Mouse (Mus musculus) testis, postnatal 14 days (tissue): ENCODE measurements around the gene Ppp1r14c.
"Not testable (repeated sequence)": the region's sequence is repeated elsewhere in the genome, so short reads cannot be mapped to it uniquely, and the experiment has no call there.

Experiments
- DNase-seq: peaks from one replicate; pipeline ENCODE4 v3.0.0; 2021; ENCODE audit warnings: low spot score

The Ppp1r14c gene

DNA sequence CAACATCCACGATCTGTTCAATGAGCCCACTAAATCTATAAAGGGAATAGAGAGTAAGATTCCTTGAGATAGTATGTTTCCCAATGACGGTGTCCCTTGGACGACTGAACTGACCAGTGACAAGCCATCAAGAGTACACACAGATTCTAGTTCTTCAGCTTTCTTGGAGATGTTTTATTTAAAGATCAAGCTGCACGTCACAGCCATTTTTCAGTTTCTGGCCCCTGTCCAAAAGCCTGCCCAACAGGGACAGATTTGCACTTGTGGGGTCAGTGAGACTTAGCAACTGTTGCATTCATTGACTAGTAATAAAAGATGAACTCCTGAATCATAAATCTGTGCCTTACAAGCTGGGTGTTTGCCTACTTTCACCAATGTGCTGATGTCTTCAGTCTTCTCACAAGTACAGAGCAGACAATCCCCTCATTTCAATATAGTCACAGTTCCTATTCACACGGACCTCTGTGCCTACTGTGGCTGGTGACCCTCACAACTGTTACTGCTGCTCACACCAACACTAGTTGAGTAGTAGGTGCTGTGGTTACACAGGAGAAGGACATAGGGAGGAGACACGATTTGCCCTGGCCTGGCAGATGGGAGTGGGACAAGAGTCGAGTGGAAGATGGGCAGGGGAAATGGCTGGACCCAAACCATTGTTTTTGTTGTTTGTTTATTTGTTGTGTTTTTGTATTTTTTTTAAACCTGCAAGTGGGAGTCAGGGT, 37.7 kb downstream of the Ppp1r14c start:
- no peak for DNase-seq

DNA sequence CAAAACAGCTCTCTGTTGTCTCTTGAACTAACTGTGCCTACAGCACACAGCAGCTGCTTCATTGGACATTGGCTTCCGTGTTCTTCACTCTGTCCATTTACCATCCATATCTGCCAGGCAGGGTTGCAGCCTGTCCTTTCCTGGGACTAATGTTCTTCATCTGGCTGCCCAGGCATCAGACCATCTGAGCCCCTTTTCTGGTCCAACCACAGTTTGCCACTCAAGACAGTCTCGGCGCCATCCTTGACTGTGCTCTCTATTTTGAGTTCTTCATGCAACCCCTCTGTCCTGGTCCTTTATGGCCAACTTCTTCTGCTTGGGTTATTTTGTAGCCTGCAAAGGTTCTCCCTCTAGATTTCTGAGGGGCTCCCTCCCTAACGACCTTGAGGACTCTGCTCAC, 38.5 kb downstream of the Ppp1r14c start:
- no peak for DNase-seq

DNA sequence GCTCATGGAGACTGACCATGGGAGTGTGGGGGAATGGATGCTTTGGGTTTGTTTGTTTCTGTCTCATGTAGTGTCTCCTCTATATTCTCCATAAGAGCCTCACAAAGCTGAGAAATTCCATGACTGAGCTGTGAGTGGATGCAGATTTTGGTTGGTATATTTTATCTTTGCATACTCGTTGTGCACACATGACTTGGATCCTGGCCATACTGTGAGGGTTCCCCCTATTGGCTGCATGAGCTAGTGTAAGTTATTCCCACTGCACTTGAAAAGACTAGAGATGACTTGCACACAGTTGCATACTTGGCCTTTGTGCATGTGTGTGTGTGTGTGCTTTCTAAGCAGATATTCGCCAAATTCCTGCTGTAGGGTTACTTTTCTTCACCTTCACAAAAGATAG, 40.4 kb downstream of the Ppp1r14c start:
- DNase-seq = no peak

DNA sequence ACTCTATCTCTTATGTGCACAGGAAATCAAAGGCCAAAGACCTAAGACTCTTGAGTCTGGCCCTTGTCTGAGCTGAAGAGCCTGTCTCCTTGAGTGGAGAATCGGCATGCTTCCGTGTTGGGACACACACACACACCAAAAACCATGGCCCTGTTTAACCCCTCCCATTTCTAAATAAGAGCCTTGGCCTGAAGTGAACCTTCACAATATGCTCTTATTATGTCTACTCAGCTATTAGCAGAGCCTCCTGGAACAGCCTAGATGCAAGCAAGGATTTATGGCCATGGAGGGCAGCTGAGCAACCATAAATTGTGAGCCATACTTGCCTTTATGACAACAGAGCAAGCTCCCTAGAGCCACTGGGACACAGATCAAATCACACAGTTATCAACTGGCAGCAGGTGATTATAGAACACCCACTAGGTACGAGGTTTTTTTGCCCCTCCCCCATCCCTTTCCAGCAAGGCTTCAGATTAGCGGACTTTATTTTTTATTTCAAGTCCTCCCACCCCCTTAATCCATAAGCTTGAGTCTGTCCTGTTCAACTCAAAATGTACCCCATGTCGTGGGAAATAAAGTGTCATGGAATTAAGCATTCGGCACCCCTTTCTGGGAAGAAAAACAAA, 42.3 kb downstream of the Ppp1r14c start:
- DNase-seq = no peak

DNA sequence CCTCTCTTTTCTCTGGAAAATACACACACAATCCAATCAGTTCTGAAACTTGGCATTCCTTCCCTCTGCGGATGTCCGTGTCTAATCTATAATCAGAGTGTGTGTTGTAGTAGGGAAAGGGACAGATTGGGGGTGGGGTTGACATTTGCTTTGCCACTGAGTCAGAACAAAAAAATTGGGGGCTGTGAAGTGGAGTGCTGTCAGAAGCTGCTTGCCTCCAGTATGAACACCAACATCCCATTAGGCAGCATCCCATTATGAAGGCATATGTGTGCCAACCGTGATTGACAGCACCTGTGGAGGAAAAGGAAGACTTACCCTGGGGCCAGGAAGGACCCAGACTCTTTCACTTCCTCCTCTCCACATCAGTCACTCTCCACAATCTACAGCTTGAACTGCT, 42.8 kb downstream of the Ppp1r14c start:
- DNase-seq = no peak

DNA sequence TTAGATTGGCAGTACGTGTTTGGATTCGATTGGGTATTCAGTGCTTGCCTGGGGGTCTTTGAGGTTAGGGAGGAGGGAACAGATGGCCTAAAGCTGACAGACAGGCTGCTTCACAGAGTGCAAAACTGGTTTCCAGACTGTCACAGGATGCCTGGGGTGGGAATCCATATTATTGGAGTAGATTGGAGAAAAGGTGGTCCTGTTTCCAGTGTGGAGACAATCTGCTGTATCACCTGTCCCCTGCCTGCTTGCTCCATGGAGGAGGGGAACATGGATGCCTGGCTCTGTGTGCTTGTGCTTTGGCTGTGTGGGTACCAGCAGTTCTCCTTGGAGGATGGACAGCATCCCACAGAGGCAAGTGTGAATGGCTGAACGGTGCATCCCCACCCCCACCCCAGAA, 45.4 kb downstream of the Ppp1r14c start:
- DNase-seq = no peak

DNA sequence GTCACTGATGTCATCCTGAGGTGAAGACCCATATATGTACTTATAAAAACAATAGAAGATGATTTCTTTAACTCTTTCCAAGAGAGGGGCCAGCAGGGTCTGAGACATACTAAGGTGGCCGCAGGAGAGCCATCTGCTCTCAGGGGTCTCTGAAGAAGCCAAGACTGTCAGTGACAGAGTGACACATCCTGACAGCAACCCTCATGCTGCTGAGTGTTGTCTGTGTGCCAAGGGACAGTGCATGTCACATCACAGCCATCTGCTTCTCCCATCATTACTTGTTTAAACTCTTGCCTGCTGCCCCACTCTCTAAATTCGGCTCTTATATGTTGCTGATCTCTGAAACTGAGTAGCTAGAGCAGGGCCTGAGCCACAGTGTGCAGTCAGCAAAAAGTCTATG, 45.8 kb downstream of the Ppp1r14c start:
- no peak for DNase-seq

DNA sequence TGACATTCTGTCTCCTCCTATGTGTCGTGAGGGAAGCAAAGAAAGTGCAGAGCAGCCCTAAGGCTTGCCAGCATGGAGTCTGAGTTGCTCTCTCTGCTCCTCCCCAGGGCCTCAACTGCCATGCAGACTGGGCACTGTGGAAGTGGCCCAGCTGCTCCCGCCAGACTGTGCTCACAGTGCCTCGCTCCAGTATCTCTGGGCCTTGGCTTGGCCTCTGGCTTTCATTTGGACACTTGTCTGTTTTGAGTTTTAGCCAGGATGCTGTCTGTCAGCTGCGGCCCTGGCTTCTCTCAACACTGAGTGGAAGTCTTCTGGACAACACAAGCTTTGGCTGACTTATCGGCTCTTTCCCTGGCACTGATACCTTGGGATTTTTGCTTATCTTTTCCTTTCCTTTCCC, 49.0 kb downstream of the Ppp1r14c start:
- DNase-seq = no peak

DNA sequence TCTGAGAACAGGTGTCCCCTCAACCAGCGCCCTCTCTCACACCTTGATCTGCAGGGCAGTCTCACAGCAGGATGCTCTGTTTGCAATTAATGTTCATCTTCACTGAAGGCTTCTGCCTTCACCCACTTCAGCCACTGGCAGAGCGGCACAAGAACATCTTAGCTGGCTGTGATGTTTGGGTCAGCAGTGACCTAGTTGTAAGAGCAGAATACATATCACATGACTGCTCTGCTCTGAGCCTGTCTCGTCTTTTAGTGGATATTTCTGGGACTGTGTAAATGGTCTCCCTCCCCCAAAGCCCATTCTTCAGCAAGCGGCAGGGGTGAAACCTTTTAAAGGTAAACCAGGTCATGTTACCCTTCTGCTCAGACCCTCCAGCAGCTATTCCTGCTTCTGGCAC, 50.7 kb downstream of the Ppp1r14c start:
- DNase-seq = no peak

DNA sequence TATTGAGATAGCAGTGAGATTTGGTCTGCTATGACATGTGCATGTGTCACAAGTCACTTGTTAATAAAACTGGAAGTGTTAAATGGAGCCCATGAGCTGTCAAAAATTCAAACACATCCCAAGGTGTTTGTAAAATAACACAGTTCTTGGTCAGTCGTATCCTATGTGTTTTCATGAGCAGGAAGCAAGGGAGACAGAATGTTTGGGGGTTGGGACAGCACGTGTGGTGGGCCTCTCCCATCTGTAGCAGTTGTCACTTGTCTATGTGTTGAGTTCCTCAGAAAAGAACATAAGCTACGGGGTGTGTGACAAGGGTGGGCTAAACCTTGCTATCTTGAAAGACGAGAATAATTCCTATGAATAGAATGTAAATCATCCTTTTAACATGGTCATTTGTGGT, 51.6 kb downstream of the Ppp1r14c start:
- DNase-seq = no peak

DNA sequence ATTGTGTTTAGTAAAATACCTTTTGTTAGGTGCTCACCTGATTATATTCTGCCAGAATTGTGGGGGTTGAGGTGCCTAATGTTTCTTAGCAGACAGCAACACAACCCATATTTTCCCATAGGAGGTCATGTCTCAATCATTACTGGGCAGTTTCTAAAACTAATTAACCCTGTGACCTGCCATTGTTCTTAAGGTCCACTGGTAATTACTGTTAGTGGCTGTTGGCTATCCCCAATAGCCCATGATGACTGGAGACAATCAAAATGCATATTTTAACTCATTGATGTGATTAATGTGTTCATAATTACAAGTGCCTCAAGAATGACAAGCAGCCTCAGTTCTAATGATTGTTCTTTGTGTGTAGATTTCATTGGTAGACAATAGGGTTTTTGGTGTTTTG, 58.2 kb downstream of the Ppp1r14c start:
- no peak for DNase-seq

DNA sequence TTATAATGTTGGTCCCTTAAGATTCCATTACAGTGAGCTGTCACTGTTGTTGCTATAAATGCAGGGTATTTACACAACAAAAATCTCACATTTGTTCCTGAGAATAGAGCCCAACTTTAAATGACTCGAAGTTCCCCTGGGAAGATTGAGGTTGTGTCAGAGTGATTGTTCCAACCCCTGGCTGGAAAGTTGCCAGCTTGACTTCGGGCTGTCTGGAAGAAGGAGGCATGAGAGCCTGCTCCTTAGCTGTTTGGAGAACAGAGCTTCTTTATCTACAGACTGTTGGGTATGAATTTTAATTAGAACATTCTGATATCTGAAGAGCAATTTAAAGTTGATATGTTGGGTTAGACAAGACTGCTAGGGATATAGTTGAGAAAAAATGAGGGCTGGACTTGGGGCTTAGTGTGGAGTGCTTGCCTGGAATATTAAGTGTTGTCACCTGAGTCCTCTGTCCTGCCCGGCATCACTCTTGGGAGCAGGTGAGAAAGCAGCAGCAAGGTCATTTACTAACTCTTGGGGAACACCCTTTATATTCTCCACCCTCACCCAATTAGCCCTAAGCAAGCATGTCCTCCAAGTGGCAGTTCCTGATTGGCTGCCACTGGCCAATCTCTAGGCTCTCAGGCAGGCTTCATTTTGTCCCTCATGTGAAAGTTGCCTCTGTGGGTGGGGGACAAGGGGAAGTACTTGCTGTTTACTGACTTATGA, 62.0 kb downstream of the Ppp1r14c start:
- DNase-seq = no peak

DNA sequence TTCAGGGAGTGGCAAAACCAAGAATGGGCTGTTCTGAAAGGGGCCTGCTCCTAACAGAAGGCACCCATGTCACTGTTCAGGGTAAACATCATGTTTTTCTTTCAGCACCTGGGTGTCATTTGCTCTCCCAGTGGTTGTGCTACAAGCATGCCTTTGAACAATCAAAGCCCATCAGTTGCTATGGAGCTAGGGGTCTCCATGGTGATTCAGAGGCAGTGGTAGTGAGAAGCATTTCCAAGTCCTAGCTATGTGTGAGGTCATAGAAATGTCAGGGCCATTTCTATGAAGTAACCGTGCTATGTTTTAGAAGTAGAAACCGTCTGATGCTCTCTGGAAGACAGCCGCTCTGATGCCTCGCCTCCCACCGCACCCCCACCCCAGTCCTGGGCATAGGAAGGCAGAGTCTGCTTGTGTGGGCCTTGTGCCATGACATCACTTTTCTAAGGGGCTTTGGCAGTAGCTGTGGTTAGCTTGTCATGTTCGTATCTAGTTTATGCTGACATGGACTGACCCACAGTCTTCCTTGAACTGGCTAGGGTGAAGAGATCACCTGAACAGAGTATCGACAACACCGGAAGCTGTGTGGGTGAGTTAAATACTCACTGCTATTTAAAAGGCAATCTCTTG, 69.1 kb downstream of the Ppp1r14c start:
- DNase-seq = no peak

DNA sequence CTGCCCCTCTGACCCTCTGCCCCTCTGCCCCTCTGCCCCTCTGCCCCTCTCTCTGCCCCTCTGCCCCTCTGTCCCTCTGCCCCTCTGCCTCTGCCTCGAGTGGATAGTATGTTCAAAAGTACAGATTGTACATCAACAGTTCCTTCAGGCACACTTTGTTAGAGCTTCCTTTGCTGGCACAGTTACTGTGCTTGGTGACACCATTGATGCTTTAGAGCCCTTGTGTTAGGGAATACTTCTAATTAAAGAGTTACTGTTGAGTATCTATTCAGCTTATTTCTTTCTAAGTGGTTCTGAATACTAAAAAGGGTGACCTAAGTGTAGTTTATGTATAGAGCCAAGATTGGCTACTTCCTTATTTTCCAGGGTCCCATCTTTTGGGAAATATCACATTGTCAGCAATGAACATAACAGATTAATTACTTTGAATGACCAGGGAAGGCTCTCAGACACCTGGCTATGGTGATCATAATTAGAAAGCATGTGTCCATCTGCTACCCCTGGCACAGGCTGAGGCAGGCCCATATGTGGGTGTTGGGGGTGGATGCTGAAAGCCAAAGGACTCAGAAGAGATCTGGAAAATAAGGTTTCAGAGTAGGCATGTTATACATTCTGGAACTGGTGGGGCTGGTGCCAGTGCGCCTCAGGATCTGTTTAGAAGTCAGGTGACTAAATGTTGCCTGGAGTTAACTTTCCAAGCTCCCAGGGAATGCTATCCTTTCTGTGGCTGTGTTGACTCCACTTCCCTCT, 75.0 kb downstream of the Ppp1r14c start:
- DNase-seq = no peak

DNA sequence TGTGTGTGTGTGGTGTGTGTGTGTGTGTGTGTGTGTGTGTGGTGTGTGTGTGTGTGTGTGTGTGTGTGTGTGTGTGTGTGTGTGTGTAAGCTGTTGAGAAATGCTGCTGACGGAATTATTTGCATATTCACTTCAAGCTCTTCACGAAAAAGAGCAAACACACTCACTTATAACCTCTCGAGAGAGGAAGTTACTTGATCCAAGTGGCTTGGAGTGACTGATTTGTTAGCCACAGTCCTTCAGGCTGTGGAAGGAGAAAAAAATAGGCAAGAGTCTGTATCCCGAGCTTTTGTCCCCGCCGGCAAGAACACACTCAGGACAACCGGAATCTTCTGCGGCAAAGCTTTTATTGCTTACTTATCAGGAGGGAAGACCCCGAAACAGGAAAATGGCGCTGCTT, 80.9 kb downstream of the Ppp1r14c start:
- DNase-seq = not testable (repeated sequence)

DNA sequence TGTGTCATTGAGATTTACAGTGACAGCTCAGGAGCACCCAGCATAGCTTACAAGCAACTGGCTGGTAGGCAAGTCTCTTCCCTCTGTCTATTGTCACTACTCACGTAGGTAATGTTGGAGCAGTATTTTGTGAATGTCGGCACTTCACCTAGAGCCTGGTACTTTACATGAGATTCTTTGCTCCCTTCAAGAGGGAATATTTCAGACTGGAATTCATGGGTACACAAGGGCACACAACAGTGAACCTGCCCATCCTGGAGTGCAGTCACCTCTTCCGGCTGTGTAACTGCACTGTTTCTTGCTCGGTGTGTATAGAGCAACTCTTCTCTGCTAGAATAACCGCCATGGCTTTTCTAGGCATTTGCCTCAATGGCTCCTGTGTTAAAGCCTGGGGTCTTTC, 82.8 kb downstream of the Ppp1r14c start:
- DNase-seq = no peak

DNA sequence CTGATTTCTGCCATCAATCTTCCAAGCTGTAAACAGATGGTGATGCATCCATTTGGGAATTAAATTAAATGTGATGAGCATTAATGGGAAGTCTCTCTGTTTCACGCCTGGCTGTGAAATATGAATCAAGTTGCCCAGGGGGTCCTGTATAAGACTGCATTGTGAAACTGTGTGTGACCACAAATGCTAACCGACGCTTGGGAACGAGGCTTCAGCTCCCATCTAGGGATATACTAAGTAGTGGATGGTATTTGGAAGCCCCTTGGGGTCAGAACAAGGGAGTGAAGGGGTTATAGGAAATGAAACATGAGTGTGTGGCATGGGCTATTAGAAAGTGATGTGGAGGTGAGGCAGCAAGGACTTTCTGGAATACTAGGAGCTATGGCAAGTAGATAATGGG, 86.1 kb downstream of the Ppp1r14c start:
- no peak for DNase-seq

DNA sequence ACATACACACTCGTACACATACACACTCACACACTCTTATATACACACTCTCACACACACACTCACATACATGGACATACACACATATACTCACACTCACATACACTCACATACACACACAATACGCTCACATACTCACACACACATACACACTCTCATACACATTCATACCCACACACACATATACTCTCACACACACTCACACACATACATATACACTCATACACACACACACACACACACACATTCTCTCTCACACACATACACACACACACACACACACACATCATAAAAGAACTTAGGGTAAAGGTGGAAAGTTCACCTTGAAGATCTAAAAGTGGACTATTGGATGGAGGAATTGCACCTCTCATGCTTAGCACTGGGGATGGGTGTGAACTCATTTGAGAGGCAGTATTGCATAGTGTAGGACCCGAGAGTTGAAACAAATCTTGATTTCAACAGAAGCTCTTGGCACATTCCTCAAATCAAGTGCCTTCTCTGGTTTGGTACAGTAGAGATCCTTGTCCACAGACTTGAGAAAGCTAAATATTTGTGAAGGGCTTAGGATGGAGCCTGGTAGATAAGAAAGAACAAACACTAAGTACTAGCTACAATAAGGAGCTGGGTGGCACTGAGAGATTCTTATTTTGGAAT, 87.1 kb downstream of the Ppp1r14c start:
- DNase-seq = no peak

DNA sequence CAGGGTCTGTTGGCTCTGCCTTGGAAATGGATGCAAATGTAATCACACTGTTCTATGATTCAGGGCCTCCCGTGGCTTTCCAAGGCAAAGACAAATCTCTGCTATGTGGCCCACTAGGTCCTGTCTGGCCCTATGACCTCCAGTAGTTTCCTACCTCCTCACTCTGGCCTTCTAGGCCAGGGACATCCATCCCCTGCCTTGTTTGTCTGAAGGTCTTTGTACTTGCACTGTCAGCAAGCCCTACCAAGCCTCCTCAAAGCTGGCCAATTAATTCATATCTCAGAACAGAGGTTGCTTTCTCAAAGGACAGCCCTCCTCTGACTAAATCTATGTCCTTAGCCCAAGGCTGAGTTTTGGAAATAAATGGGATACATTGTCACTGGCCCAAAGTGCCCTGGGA, 92.8 kb downstream of the Ppp1r14c start:
- DNase-seq = no peak

DNA sequence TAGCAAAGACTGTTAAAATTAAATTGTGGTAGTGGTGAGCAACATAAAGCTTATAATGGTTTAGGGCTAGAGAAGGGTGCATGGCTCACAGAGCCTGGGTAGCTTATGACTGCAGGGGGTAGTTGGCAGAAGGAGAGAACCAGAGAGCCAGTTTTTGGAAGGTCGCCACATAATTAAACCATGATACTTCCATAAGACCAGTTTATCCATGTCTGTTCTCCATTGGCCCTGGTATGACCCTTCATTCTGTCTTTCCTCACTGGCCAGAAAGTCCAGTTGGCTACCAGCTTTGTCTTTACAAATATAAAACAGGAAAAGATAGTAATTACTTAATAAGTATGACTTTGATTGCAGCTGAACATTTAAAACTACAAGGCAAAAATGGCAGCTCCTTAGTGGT, 95.0 kb downstream of the Ppp1r14c start:
- no peak for DNase-seq

DNA sequence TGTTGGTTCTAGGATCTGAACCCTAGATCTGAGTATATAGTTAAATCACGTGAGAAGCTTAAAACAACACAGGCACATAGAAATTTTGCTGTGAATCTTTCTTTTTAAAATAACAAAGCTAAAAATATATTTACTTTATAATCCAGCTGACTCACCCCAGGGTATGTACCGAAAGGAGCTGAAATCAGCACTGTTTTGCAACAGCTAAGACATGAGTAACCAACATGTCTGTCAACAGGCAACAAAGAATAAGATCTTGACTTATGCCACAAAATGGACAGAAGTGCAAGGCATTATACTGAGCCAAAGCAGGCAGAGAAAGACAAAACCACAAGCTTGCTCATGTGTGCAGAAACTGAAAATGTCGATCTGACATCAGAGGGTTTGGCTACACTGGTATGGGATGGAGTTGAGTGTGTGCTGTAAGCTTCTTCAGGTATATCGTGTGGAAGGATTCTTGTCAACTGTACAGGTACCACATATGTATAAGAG, 100.3 kb downstream of the Ppp1r14c start:
- no peak for DNase-seq

DNA sequence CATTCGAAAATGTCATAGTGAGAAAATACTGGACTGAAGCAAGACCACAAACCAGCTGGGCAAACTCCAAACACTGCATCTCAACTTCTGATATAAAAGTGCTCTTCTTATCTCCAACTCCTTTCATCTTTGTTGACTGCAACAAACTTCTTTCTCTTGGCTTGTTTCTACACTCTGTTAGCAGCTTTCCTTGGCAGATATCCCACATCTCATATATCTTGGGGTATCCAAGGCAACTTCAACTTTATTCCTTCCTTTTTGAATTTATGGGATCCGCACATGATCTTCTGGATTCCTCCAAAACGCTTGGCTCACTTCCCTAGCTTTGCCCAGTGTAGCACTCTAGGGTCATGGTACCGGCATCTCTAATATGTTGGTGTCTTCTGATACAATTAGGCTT, 102.7 kb downstream of the Ppp1r14c start:
- no peak for DNase-seq
